Mouse (Mus musculus): ENCODE data around the gene Lcn2.
"Not testable (repeated sequence)": the region's sequence is repeated elsewhere in the genome, so short reads cannot be mapped to it uniquely, and the experiment has no call there.

Gene Lcn2

GRCm38 (mm10) chr2:32363376-32364106 is 24.5 kb downstream of the Lcn2 start:
- DNase-seq, result peak; percentile 57 to 72

- DNase-seq, result peak; percentile 94 to 96
Measured at GRCm38 (mm10) chr2:32362817-32363340, 25.2 kb downstream of the Lcn2 start.

- not testable (repeated sequence) for DNase-seq
Measured at GRCm38 (mm10) chr2:32362274-32362673, 25.8 kb downstream of the Lcn2 start.

- peak; percentile 82 to 86 for DNase-seq
Measured at GRCm38 (mm10) chr2:32361437-32361836, 26.6 kb downstream of the Lcn2 start.

GRCm38 (mm10) chr2:32360741-32361140 is 27.3 kb downstream of the Lcn2 start:
- DNase-seq, result peak; percentile 71 to 77

GRCm38 (mm10) chr2:32358381-32358780 is 29.7 kb downstream of the Lcn2 start:
- DNase-seq, result no peak

- DNase-seq, result no peak
Measured at GRCm38 (mm10) chr2:32357710-32358109, 30.3 kb downstream of the Lcn2 start.

GRCm38 (mm10) chr2:32356216-32356615 is 31.8 kb downstream of the Lcn2 start:
- DNase-seq, result no peak

- DNase-seq, result no peak
Measured at GRCm38 (mm10) chr2:32354336-32354895, 33.6 kb downstream of the Lcn2 start.

GRCm38 (mm10) chr2:32353836-32354235 is 34.2 kb downstream of the Lcn2 start:
- DNase-seq, result no peak

GRCm38 (mm10) chr2:32353007-32353542 is 35.0 kb downstream of the Lcn2 start, which contains the start of gene Dnm1:
Gene Dnm1 (minus strand): TSS chr2:32353338.
- DNase-seq, result peak; percentile 82 to 88

- DNase-seq, result no peak
Measured at GRCm38 (mm10) chr2:32352151-32353006, 35.7 kb downstream of the Lcn2 start, which contains the start of gene Ciz1. Gene Ciz1 (plus strand): TSS chr2:32352327.

GRCm38 (mm10) chr2:32351471-32351961 is 36.5 kb downstream of the Lcn2 start:
- DNase-seq, result no peak

- DNase-seq, result no peak
Measured at GRCm38 (mm10) chr2:32350471-32351051, 37.5 kb downstream of the Lcn2 start.

- no peak for DNase-seq
Measured at GRCm38 (mm10) chr2:32349625-32350255, 38.3 kb downstream of the Lcn2 start.

- DNase-seq, result no peak
Measured at GRCm38 (mm10) chr2:32348311-32348710, 39.7 kb downstream of the Lcn2 start.

- DNase-seq, result no peak
Measured at GRCm38 (mm10) chr2:32347019-32347418, 41.0 kb downstream of the Lcn2 start.

- DNase-seq, result no peak
Measured at GRCm38 (mm10) chr2:32344598-32345321, 43.3 kb downstream of the Lcn2 start.

GRCm38 (mm10) chr2:32344056-32344455 is 44.0 kb downstream of the Lcn2 start:
- no peak for DNase-seq

- DNase-seq, result no peak
Measured at GRCm38 (mm10) chr2:32343351-32343671, 44.7 kb downstream of the Lcn2 start.

Data from lung, adult 18-20 months (tissue).